Mouse (Mus musculus): ENCODE measurements at regions not wholly inside any gene's neighbourhood (a gene's known extent, or its start where the extent isn't known, plus 50 kb on each side); places are given as distances from the start of the nearest gene placed in this dataset.

GRCm38 (mm10) chr16:91174401-91174800 is 50.9 kb upstream of the Olig2 start:
- peaks cover 62% of the 10 kb centered on the region for H3K27me3 ChIP-seq (ENCODE audit: control insufficient read depth, insufficient read depth, insufficient read length)
- H3K79me3 ChIP-seq (ENCODE audit: low read depth), result no peaks in the 10 kb centered on the region
- H3K79me2 ChIP-seq (ENCODE audit: control insufficient read depth, insufficient read depth), result no peaks in the 10 kb centered on the region

More at GRCm38 (mm10) chr16:91174401-91174800, 50.9 kb upstream of the Olig2 start:
- no peaks in the 10 kb centered on the region for H3K36me3 ChIP-seq (ENCODE audit: control insufficient read depth, insufficient read depth)
- no peak overlapping the region for H3K4me3 ChIP-seq (ENCODE audit: insufficient read depth, poor library complexity, severe bottlenecking)
- no peak overlapping the region for H3ac ChIP-seq (ENCODE audit: control insufficient read depth, insufficient read length, low read depth)
- TF ChIP-seq MYOG (IDR thresholded peaks at IDR 0.05; ENCODE audit: control insufficient read depth, extremely low read depth, insufficient read length), result no peak
- TF ChIP-seq CTCF (IDR thresholded peaks at IDR 0.05; ENCODE audit: control insufficient read depth, insufficient read depth, insufficient read length), result no peak
- no peak for TF ChIP-seq CEBPB (IDR thresholded peaks at IDR 0.05; ENCODE audit: low read depth)
- no peak for TF ChIP-seq MYOD1 (IDR thresholded peaks at IDR 0.05; ENCODE audit: control insufficient read depth, insufficient read length, low read depth)
- TF ChIP-seq USF1 (IDR thresholded peaks at IDR 0.05; ENCODE audit: low read depth), result no peak
- no peak for TF ChIP-seq MAX (IDR thresholded peaks at IDR 0.05)
- no peak for TF ChIP-seq FOSL1 (IDR thresholded peaks at IDR 0.05; ENCODE audit: insufficient read depth, low read length, poor library complexity, severe bottlenecking)

All from C2C12 (cell line).